Mouse (Mus musculus) forebrain, postnatal 0 days (tissue): ENCODE data around the gene Plekhd1. TPM values are rescaled to one million over a fixed set of nuclear protein-coding genes. Genes with fewer than 3 reads are reported as not detected.

Experiments
- ATAC-seq: fragments of 200-750 bp; cut with Nextera tagmentation; 2 replicates; pipeline ENCODE4 v1.8.0; 2017; ENCODE audit warnings: mild to moderate bottlenecking, moderate library complexity
- DNase-seq: peaks from one replicate; pipeline ENCODE4 v3.0.0-alpha.2; 2015
- H3K27ac ChIP-seq: fragments of 300-500 bp; sonication (generic); 2 replicates; pipeline ENCODE4 v1.5.1; 2014; ENCODE audit warnings: low read depth, mild to moderate bottlenecking, antibody characterized with exemption, low read length, moderate library complexity, mixed read lengths
- H3K27me3 ChIP-seq: fragments of 300-500 bp; sonication (generic); 2 replicates; pipeline ENCODE4 v1.6.1; 2014; ENCODE audit warnings: mild to moderate bottlenecking, low read length, mixed read lengths; ENCODE audit not compliant: insufficient read depth
- H3K36me3 ChIP-seq: fragments of 300-500 bp; sonication (generic); 2 replicates; pipeline ENCODE4 v1.6.1; 2014; ENCODE audit warnings: mild to moderate bottlenecking, moderate library complexity; ENCODE audit not compliant: insufficient read depth
- H3K4me1 ChIP-seq: fragments of 300-500 bp; sonication (generic); 2 replicates; pipeline ENCODE4 v1.6.1; 2014; ENCODE audit warnings: antibody characterized with exemption; ENCODE audit not compliant: insufficient read depth
- H3K4me2 ChIP-seq: fragments of 300-500 bp; sonication (generic); 2 replicates; pipeline ENCODE4 v1.6.1; 2014; ENCODE audit warnings: low read depth, mild to moderate bottlenecking, moderate library complexity
- H3K4me3 ChIP-seq: fragments of 300-500 bp; sonication (generic); 2 replicates; pipeline ENCODE4 v1.5.1; 2014; ENCODE audit warnings: low read depth, low read length, mixed read lengths
- H3K9ac ChIP-seq: fragments of 300-500 bp; sonication (generic); 2 replicates; pipeline ENCODE4 v1.6.1; 2014; ENCODE audit warnings: mild to moderate bottlenecking
- H3K9me3 ChIP-seq: fragments of 300-500 bp; sonication (generic); 2 replicates; pipeline ENCODE4 v1.6.1; 2016; ENCODE audit warnings: low read length
- CTCF ChIP-seq: sonication (generic); IDR thresholded peaks from 2 replicates; pipeline ENCODE4 v1.5.1; 2016; ENCODE audit warnings: antibody characterized with exemption, control low read depth, low read depth
- WGBS: fragments of 180-500 bp; shearing (Covaris S2); extraction: QIAGEN DNeasy Blood & Tissue Kit; methylation state at CpG from one replicate; pipeline ENCODE4 v1.1.7; 2014; 5-methylcytosine and 5-hydroxymethylcytosine counted together
- polyA plus RNA-seq: library from polyadenylated mRNA; unstranded; fragments of >200 nt; fragmentation: Nextera tagmentation; extraction: Ambion mirVana; gene quantifications from 2 replicates; pipeline ENCODE4 v1.2.1, GENCODE M21; 2015
- total RNA-seq: library from RNA; depleted of rRNA; stranded (reverse); fragments of >200 nt; gene quantifications from 2 replicates; pipeline ENCODE4 v1.2.3, GENCODE M21; 2014

Plekhd1 gene
- total and polyA plus RNA-seq, 2 experiments from 2014 or later = 1.1 to 1.3 TPM

- Histone ChIP-seq H3K9ac (no peak overlapping the region), H3K4me1 (no peaks in the 10 kb centered on the region), H3K9me3 (no peaks in the 10 kb centered on the region), H3K4me3 (no peak overlapping the region), H3K36me3 (no peaks in the 10 kb centered on the region), H3K4me2 (no peak overlapping the region), H3K27ac (no peak overlapping the region), H3K27me3 (no peaks in the 10 kb centered on the region)
- WGBS = 77% methylated on average over 7 of the region's 7 CpGs
- DNase-seq (no peak), ATAC-seq (no peak)
- no peak for TF ChIP-seq CTCF
Measured at GRCm38 (mm10) chr12:80653951-80654658, 38.3 kb upstream of the Plekhd1 start.

- no peak overlapping the region for H3K4me3 ChIP-seq
- DNase-seq (no peak), ATAC-seq (no peak)
- H3K9ac ChIP-seq = no peak overlapping the region
- H3K9me3 ChIP-seq = no peaks in the 10 kb centered on the region
- H3K4me1 ChIP-seq = no peaks in the 10 kb centered on the region
- no peaks in the 10 kb centered on the region for H3K36me3 ChIP-seq
- TF ChIP-seq CTCF = no peak
- H3K27me3 ChIP-seq = no peaks in the 10 kb centered on the region
- 90% methylated on average over 3 of the region's 3 CpGs for WGBS
- no peak overlapping the region for H3K4me2 ChIP-seq
- no peak overlapping the region for H3K27ac ChIP-seq
Measured at GRCm38 (mm10) chr12:80654659-80655025, 37.7 kb upstream of the Plekhd1 start.

GRCm38 (mm10) chr12:80658661-80659060, 33.7 kb upstream of the Plekhd1 start:
- DNase-seq = no peak
- no peak for TF ChIP-seq CTCF
- H3K9ac ChIP-seq = no peak overlapping the region
- ATAC-seq = no peak
- H3K9me3 ChIP-seq = no peaks in the 10 kb centered on the region
- H3K4me2 ChIP-seq = no peak overlapping the region
- no peaks in the 10 kb centered on the region for H3K4me1 ChIP-seq
- H3K36me3 ChIP-seq = peaks cover 9% of the 10 kb centered on the region; the same call in 1 of the 2 replicates
- no peaks in the 10 kb centered on the region for H3K27me3 ChIP-seq
- no peak overlapping the region for H3K27ac ChIP-seq
- H3K4me3 ChIP-seq = no peak overlapping the region
- WGBS = 66% methylated on average over 6 of the region's 6 CpGs

- Histone ChIP-seq H3K4me2 (no peak overlapping the region), H3K36me3 (peaks cover 21% of the 10 kb centered on the region), H3K9ac (no peak overlapping the region), H3K27me3 (no peaks in the 10 kb centered on the region), H3K27ac (no peak overlapping the region), H3K9me3 (no peaks in the 10 kb centered on the region), H3K4me3 (no peak overlapping the region), H3K4me1 (no peaks in the 10 kb centered on the region)
- no peak for DNase-seq
- WGBS = 93% methylated on average over 10 of the region's 10 CpGs
- TF ChIP-seq CTCF = no peak
- ATAC-seq = no peak
Measured at GRCm38 (mm10) chr12:80662322-80662721, 30.1 kb upstream of the Plekhd1 start.

- H3K27ac ChIP-seq = no peak overlapping the region
- 94% methylated on average over 2 of the region's 2 CpGs for WGBS
- H3K4me3 ChIP-seq = no peak overlapping the region
- no peak for TF ChIP-seq CTCF
- no peaks in the 10 kb centered on the region for H3K27me3 ChIP-seq
- no peak overlapping the region for H3K9ac ChIP-seq
- H3K4me1 ChIP-seq = no peaks in the 10 kb centered on the region
- no peaks in the 10 kb centered on the region for H3K9me3 ChIP-seq
- peaks cover 28% of the 10 kb centered on the region for H3K36me3 ChIP-seq
- H3K4me2 ChIP-seq = no peak overlapping the region
- DNase-seq = no peak
- no peak for ATAC-seq
Measured at GRCm38 (mm10) chr12:80663935-80664334, 28.5 kb upstream of the Plekhd1 start.

- TF ChIP-seq CTCF = no peak
- 87% methylated on average over 2 of the region's 2 CpGs for WGBS
- Histone ChIP-seq H3K36me3 (peaks cover 24% of the 10 kb centered on the region), H3K9me3 (no peaks in the 10 kb centered on the region), H3K27me3 (no peaks in the 10 kb centered on the region), H3K4me3 (no peak overlapping the region), H3K4me1 (no peaks in the 10 kb centered on the region), H3K9ac (no peak overlapping the region), H3K4me2 (no peak overlapping the region), H3K27ac (no peak overlapping the region)
- ATAC-seq (no peak), DNase-seq (no peak)
Measured at GRCm38 (mm10) chr12:80668391-80668790, 24.0 kb upstream of the Plekhd1 start.

- Histone ChIP-seq H3K4me3 (no peak overlapping the region), H3K4me1 (no peaks in the 10 kb centered on the region), H3K36me3 (peaks cover 23% of the 10 kb centered on the region), H3K27me3 (no peaks in the 10 kb centered on the region), H3K27ac (no peak overlapping the region), H3K9ac (no peak overlapping the region), H3K4me2 (no peak overlapping the region), H3K9me3 (no peaks in the 10 kb centered on the region)
- WGBS = 11% methylated on average over 3 of the region's 3 CpGs
- ATAC-seq (no peak; the same call in 1 of the 2 replicates), DNase-seq (peak; percentile 76)
- peak; percentile 83 for TF ChIP-seq CTCF
Measured at GRCm38 (mm10) chr12:80673170-80673569, 19.2 kb upstream of the Plekhd1 start.
